Mouse (Mus musculus) WW6 (cell line): ENCODE data around the gene Trex1.

Source experiments
- DNase-seq: peaks from one replicate; pipeline ENCODE4 v3.0.0-alpha.2; 2013; ENCODE audit warnings: low read depth, low spot score

Trex1 gene

DNA sequence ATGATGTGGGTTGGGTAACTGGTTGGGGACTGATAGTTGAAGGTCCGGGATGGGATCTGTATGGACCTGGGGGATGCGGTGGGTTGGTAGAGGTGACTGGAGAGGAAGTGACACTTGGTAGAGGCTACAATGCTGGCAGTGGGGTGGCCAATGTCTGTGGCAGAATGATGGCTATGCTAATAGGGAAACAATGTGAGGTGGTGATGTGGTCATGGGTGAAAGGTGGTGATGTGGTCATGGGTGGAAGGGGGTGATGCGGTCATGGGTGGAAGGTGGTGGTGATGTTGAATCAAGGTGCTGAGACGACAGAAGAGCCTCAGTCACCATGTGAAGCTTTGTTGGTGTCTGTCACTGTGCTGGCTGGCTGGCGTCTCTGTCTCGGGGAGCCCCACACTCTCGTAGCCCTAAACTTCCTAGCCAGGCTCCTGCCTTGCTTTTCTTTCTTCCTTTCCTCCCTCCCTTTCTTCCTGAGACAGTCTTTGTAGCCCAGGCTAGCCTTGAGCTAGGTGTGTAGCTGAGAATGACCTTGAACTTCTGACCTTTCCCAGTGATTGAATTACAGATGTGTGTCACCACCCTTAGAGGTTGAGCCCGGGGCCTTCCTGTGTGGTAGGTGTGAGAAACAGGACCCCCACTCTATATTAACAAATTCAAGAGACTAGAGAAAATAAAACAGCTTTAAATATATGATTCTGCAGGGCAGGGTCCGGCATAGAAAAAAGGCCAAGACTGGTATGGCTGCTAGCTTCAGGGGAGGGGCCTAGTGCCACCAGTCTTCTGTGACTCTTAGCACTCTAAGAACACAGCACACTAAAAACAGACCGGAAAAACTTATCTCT lies 7.7 kb downstream of the Trex1 start:
- DNase-seq, result no peak

DNA sequence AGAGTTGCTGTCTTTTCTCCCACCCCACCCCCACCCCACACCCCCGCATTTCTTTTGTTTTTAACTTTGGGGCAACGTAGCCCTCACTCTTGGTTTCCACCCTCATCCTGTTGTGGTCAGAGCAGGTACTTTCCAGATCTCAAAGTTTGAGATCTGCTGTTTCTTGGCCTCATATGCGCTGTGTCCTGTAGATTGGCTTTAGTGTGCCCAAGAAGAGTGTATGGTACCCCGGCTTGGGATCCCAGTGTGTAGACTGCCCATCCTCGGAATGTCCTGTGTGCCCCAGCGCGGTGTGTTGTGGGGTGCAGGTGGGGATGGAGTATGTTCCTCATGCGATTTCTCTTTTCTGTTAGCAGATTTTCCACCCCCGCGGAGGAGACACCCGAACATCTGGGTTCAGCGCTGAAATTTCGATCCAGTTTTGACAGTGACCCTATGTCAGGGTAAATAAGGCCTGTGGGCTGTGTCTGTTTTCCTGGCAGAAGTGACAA lies 8.5 kb downstream of the Trex1 start:
- no peak for DNase-seq

GRCm38 (mm10) chr9:109050674-109050997 lies 8.9 kb downstream of the Trex1 start:
- no peak for DNase-seq

GRCm38 (mm10) chr9:109049996-109050673 lies 9.4 kb downstream of the Trex1 start:
- no peak for DNase-seq

- DNase-seq, result no peak
These were observed 10.2 kb downstream of the Trex1 start for GRCm38 (mm10) chr9:109049316-109049715.

DNA sequence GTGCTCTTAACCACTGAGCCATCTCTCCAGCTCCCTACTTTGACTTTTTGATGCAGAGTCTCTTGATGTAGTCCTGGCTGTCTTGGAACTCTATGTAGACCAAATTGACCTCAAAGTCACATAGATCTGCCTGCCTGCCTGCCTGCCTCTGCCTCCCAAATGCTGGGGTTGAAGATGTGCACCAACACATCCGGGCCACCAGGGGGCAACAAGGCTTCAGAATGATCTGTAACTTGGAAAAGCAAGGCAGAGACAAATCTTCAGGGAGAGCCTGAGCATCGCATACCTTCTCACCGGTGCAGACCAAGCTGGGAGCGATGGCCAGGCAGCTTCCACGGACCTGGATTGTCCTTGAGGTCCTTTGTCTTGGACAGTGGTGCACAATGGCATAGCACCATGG lies 13.2 kb downstream of the Trex1 start:
- peak; percentile 59 for DNase-seq

DNA sequence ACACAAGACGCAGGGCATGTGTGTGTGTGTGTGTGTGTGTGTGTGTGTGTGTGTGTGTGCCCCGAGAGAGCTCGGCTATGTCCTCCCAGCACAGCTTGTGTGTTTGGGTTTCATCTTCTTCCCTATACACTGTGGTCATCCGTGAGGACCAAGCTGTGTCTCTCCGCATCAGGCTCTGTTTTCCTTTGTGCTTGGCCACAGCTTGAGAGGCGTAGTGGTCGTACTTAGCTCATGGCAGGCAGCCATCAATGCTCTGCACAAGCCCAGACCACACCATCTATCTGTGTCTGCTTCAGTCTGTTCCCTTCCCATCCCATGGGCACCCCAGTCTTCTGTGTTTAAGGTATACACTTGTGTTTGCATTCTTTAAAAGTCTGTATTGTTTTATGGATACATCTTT lies 18.2 kb downstream of the Trex1 start:
- no peak for DNase-seq

DNA sequence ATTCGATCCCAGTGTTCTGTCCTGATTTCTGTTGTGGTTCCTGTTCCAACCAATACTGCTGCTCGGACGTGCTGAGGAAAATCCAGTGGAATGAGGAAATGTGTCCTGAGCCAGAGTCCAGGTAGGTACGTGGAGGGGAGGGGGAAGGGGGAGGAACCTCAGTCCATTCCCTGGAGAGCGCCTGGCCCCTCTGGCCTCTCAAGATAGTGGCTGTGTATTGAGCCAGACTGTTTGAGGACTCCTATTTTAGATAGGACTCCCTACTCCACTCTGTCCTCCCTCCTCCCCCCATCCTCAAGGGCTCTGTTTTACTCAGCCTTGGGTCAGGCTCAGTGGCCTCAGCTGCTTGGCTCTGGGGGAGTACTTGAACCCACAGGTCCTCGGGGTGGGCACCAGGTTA lies 18.6 kb downstream of the Trex1 start:
- no peak for DNase-seq

GRCm38 (mm10) chr9:109040216-109040615 lies 19.3 kb downstream of the Trex1 start:
- DNase-seq, result no peak

- DNase-seq, result no peak
These were observed 19.9 kb downstream of the Trex1 start for GRCm38 (mm10) chr9:109039681-109040080.

- no peak for DNase-seq
These were observed 20.6 kb downstream of the Trex1 start for GRCm38 (mm10) chr9:109038901-109039364.

GRCm38 (mm10) chr9:109038086-109038895 lies 21.2 kb downstream of the Trex1 start, which contains the start of gene Shisa5:
Gene Shisa5 (plus strand): TSS chr9:109038565.
- no peak for DNase-seq

GRCm38 (mm10) chr9:109032435-109032834 lies 27.1 kb downstream of the Trex1 start:
- no peak for DNase-seq

GRCm38 (mm10) chr9:109031686-109032085 lies 27.8 kb downstream of the Trex1 start:
- DNase-seq, result no peak

GRCm38 (mm10) chr9:109031001-109031400 lies 28.5 kb downstream of the Trex1 start:
- DNase-seq, result no peak

GRCm38 (mm10) chr9:109030312-109030711 lies 29.2 kb downstream of the Trex1 start:
- no peak for DNase-seq

- no peak for DNase-seq
These were observed 30.6 kb downstream of the Trex1 start for GRCm38 (mm10) chr9:109028919-109029318.

GRCm38 (mm10) chr9:109028421-109028820 lies 31.1 kb downstream of the Trex1 start:
- no peak for DNase-seq

DNA sequence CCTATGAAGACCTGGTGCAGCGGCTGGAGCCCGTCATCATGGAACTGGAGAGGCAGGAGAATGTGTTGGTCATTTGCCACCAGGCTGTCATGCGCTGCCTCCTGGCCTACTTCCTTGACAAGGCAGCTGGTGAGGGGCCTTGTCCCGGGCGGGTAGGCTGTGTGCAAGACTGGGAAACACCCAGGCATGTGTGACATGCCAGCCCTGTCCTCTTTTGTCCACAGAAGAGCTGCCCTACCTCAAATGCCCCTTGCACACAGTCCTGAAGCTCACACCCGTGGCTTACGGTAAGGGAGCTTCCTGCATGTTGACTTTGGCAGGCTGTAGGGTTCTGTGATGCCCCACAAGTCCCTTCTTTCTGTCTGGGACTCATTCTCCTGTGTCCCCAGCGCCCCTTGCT lies 32.0 kb downstream of the Trex1 start:
- no peak for DNase-seq

- no peak for DNase-seq
These were observed 36.5 kb downstream of the Trex1 start for GRCm38 (mm10) chr9:109022866-109023685.

GRCm38 (mm10) chr9:109021428-109021827 lies 38.1 kb downstream of the Trex1 start:
- no peak for DNase-seq
